Mouse (Mus musculus) ES-Bruce4 (cell line): ENCODE measurements around the gene Nkrf. TPM values are rescaled to one million over a fixed set of nuclear protein-coding genes. Genes with fewer than 3 reads are reported as not detected.
"Not testable (repeated sequence)": the region's sequence is repeated elsewhere in the genome, so short reads cannot be mapped to it uniquely, and the experiment has no call there.

Source experiments
- H3K27ac ChIP-seq: 2 replicates; pipeline ENCODE4 v1.5.1; 2012; ENCODE audit warnings: low read length, inconsistent platforms; ENCODE audit not compliant: insufficient read depth
- H3K27me3 ChIP-seq: 2 replicates; pipeline ENCODE4 v1.6.1; 2012; ENCODE audit warnings: mild to moderate bottlenecking, low read length, inconsistent platforms; ENCODE audit not compliant: control insufficient read depth, poor library complexity, insufficient read depth, severe bottlenecking
- H3K36me3 ChIP-seq: 2 replicates; pipeline ENCODE4 v1.6.1; 2012; ENCODE audit warnings: inconsistent platforms, mild to moderate bottlenecking, low read length, moderate library complexity; ENCODE audit not compliant: control insufficient read depth, poor library complexity, insufficient read depth, severe bottlenecking
- H3K4me1 ChIP-seq: one replicate; pipeline ENCODE4 v1.8.1; 2011; ENCODE audit warnings: low read length; ENCODE audit not compliant: control insufficient read depth, insufficient read depth
- H3K4me3 ChIP-seq: 2 replicates; pipeline ENCODE4 v1.5.1; 2011; ENCODE audit warnings: low read depth, mild to moderate bottlenecking, low read length
- H3K9ac ChIP-seq: 2 replicates; pipeline ENCODE4 v1.6.1; 2012; ENCODE audit warnings: low read depth, mild to moderate bottlenecking, inconsistent platforms; ENCODE audit not compliant: poor library complexity, severe bottlenecking
- H3K9me3 ChIP-seq: replicated peaks from 2 replicates; pipeline ENCODE4 v1.6.1; 2012; ENCODE audit warnings: mild to moderate bottlenecking, low read length, inconsistent platforms; ENCODE audit not compliant: control insufficient read depth, poor library complexity, insufficient read depth, severe bottlenecking
- CTCF ChIP-seq: IDR thresholded peaks from one replicate; pipeline ENCODE4 v1.8.1; 2011; ENCODE audit warnings: low read depth, low read length
- EP300 ChIP-seq: IDR thresholded peaks from 2 replicates; pipeline ENCODE4 v1.6.1; 2011; ENCODE audit warnings: low read depth, low read length; ENCODE audit not compliant: insufficient read depth
- POLR2A ChIP-seq: IDR thresholded peaks from one replicate; pipeline ENCODE4 v1.8.1; 2011; ENCODE audit warnings: low read length; ENCODE audit not compliant: insufficient read depth
- polyA plus RNA-seq: library from polyadenylated mRNA; stranded (reverse); fragments of >200 nt; gene quantifications from 2 replicates; pipeline ENCODE4 v1.2.4, GENCODE M21; 2011; ENCODE audit warnings: low read depth; ENCODE audit not compliant: missing spikeins, insufficient read depth, insufficient read length

Nkrf gene
- polyA plus RNA-seq, 1 experiment, result 17.7 TPM

DNA sequence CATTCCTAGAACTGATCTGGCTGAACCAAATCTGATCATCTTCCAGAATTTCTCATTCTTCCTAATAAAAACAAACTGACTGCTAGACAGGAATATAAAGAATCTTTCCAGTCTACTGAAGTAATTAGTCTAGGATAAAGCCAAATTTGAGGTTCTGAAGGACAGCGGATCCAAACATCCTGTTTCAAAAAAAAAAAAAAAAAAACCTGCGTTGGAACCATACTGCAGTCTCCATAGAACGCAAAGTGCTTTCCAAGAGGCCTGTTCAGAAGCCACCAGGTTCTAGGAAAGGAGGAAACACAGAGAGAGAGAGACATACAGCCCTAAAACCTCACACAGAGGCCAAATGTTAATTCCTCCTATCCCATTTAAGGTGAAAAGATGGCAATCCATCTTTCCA is 1.0 kb downstream of the Nkrf start:
- TF ChIP-seq EP300, result no peak
- TF ChIP-seq CTCF, result no peak
- TF ChIP-seq POLR2A, result no peak
- H3K4me3 ChIP-seq, result peak overlapping the region; percentile 96
- no peaks in the 10 kb centered on the region for H3K9me3 ChIP-seq
- no peaks in the 10 kb centered on the region for H3K27me3 ChIP-seq
- H3K27ac ChIP-seq, result no peak overlapping the region
- no peaks in the 10 kb centered on the region for H3K4me1 ChIP-seq
- peak overlapping the region; percentile 100 for H3K9ac ChIP-seq
- H3K36me3 ChIP-seq, result no peaks in the 10 kb centered on the region

DNA sequence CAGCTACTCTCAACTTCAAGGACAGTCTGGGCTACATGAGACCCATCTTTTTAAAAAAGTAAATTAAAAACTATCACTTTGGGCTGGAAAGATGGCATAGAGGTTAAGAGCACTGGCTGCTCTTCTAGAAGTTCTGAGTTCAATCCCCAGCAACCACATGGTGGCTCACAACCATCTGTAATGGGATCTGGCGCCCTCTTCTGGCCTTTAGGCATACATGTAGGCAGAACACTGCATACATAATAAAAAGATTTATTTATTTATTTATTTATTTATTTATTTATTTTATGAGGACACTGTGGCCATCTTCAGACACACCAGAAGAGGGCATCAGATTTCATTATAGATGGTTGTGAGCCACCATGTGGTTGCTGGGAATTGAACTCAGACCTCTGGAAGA is 3.8 kb downstream of the Nkrf start:
- H3K36me3 ChIP-seq, H3K27ac ChIP-seq, H3K9me3 ChIP-seq, H3K27me3 ChIP-seq, H3K4me3 ChIP-seq, H3K9ac ChIP-seq, H3K4me1 ChIP-seq: not testable (repeated sequence)
- peak; percentile 17 for TF ChIP-seq CTCF

- no peaks in the 10 kb centered on the region for H3K27me3 ChIP-seq
- H3K36me3 ChIP-seq, result peaks cover 2% of the 10 kb centered on the region; the same call in 1 of the 2 replicates
- TF ChIP-seq POLR2A, result no peak
- TF ChIP-seq CTCF, result peak; percentile 11
- no peak overlapping the region for H3K4me3 ChIP-seq
- H3K27ac ChIP-seq, result no peak overlapping the region
- peaks cover 3% of the 10 kb centered on the region; the same call in 1 of the 2 replicates for H3K9me3 ChIP-seq
- H3K9ac ChIP-seq, result no peak overlapping the region
- no peaks in the 10 kb centered on the region for H3K4me1 ChIP-seq
These were observed 18.0 kb downstream of the Nkrf start for GRCm38 (mm10) chrX:36884719-36885118.

DNA sequence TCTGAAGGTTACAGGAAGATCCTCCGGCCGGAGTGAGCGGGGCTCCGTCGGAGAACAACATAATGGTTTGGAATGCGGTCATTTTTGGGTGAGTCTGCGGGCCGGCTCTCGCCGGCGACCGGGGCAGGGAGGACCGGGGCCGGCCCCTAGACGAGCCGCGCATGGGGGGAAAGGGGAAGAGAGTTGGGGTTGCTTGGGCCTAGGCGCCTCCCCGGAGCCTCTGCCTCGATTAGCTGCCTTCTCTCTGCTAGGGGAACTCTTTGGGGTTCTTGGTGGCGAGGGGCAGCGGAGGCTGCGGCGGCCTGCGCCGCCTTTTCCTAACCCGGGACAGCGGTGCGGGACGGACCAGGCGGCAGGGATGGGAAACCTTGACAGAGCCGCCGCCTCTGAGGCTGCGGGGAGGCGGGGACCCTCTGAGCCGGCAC is 28.0 kb downstream of the Nkrf start:
- peaks cover 7% of the 10 kb centered on the region for H3K36me3 ChIP-seq
- H3K9ac ChIP-seq, result peak overlapping the region; percentile 95
- H3K4me3 ChIP-seq, result peak overlapping the region; percentile 94
- no peak overlapping the region for H3K27ac ChIP-seq
- H3K27me3 ChIP-seq, result no peaks in the 10 kb centered on the region
- no peaks in the 10 kb centered on the region for H3K4me1 ChIP-seq
- no peaks in the 10 kb centered on the region for H3K9me3 ChIP-seq
- TF ChIP-seq EP300 (no peak), CTCF (no peak), POLR2A (no peak)

DNA sequence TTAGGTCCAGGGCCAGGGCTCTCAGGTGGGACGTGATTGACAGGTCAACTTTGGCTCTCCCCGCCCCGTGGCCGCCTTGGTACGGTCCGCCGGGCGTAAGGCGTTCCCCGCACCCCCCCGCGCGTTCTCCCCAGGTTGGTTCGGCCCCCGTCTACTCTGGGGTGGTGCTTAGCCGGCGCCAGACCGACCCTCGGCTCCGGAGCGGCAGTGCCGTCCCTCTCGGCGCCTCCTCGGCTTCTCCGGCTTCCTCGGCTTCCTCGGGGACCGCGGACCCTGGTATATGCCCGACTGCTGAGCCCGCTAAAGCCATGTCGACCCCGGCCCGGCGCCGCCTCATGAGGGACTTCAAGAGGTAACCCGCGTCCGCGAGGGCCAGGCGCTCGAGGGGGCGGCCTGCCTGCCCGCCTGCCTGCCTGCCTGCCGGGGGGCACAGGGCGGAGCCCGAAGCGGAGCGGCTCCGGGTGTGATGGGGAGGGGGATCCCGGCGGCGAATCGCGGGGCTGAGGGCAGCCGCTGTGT is 28.5 kb downstream of the Nkrf start:
- no peak overlapping the region for H3K27ac ChIP-seq
- H3K4me1 ChIP-seq, result no peaks in the 10 kb centered on the region
- peak overlapping the region; percentile 94 for H3K4me3 ChIP-seq
- peaks cover 7% of the 10 kb centered on the region for H3K36me3 ChIP-seq
- H3K9ac ChIP-seq, result peak overlapping the region; percentile 95
- H3K27me3 ChIP-seq, result no peaks in the 10 kb centered on the region
- H3K9me3 ChIP-seq, result no peaks in the 10 kb centered on the region
- TF ChIP-seq EP300, result no peak
- TF ChIP-seq POLR2A, result peak; percentile 53

DNA sequence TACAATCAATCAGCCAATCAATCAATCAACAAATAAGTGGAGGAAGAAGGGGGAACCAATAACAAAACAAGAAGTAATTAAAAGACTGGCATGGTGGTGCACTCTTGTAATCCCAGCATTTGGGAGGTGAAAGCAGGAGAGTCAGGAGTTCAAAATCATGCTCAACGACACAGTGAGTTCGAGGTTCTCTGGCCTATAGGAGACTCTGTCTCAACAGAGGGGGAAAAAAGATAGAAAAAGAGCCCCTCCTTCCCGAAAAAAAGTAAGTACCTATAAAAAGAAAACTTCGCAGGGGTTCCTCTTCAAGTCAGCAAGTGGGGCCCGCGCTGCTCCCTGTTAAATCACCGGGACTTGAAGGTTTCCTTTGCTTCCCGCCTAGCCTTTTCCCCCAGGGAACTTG is 28.9 kb downstream of the Nkrf start, which contains the start of the genes Ube2a and C330007P06Rik:
Gene Ube2a, plus strand, starts transcription at position 136 of the 400 bp plus-strand sequence.
Gene C330007P06Rik, minus strand, starts transcription at position 347 of the 400 bp plus-strand sequence.
- TF ChIP-seq POLR2A (no peak), EP300 (no peak), CTCF (no peak)
- Histone ChIP-seq H3K4me1 (no peaks in the 10 kb centered on the region), H3K9me3 (no peaks in the 10 kb centered on the region), H3K27ac (no peak within 1 kb of the TSS), H3K27me3 (no peaks in the 10 kb centered on the region), H3K36me3 (peaks cover 7% of the 10 kb centered on the region), H3K9ac (peak within 1 kb of the TSS; percentile 95), H3K4me3 (peak within 1 kb of the TSS; percentile 94)
